Mouse (Mus musculus): ENCODE measurements around the gene Mobp. TPM values are rescaled to one million over a fixed set of nuclear protein-coding genes. Genes with fewer than 3 reads are reported as not detected.
A peak's percentile ranks its signal among the peaks of the same experiment; 100 is the strongest.

Gene Mobp
- polyA plus RNA-seq, 1 experiment from 2014 or later, result 0.82 TPM

- no peak overlapping the region for H3K4me3 ChIP-seq (ENCODE audit: low read depth, low read length)
- WGBS, result 43% methylated on average over 4 of the region's 4 CpGs
- H3K9me3 ChIP-seq (ENCODE audit: control insufficient read depth, low read length), result no peaks in the 10 kb centered on the region
- H3K36me3 ChIP-seq (ENCODE audit: control insufficient read depth, insufficient read depth, low read length), result no peaks in the 10 kb centered on the region
- no peak for DNase-seq (ENCODE audit: low spot score, missing footprints)
- peaks cover 8% of the 10 kb centered on the region; the same call in 1 of the 2 replicates for H3K4me1 ChIP-seq (ENCODE audit: control insufficient read depth, insufficient read depth, low read length)
- peak; percentile 70 for ATAC-seq (ENCODE audit: low FRiP score)
- H3K9ac ChIP-seq (ENCODE audit: low read length), result no peak overlapping the region
- H3K27me3 ChIP-seq (ENCODE audit: control insufficient read depth, insufficient read depth, low read length), result no peaks in the 10 kb centered on the region
- no peak overlapping the region for H3K4me2 ChIP-seq
- H3K27ac ChIP-seq (ENCODE audit: low read depth, low read length), result no peak overlapping the region
Observed at GRCm38 (mm10) chr9:120158047-120158446, 8.5 kb downstream of the Mobp start.

GRCm38 (mm10) chr9:120163862-120164261 lies 14.4 kb downstream of the Mobp start:
- Histone ChIP-seq H3K4me3 (ENCODE audit: low read depth, low read length) (no peak overlapping the region), H3K9ac (ENCODE audit: low read length) (no peak overlapping the region), H3K27ac (ENCODE audit: low read depth, low read length) (no peak overlapping the region), H3K36me3 (ENCODE audit: control insufficient read depth, insufficient read depth, low read length) (no peaks in the 10 kb centered on the region), H3K9me3 (ENCODE audit: control insufficient read depth, low read length) (no peaks in the 10 kb centered on the region), H3K4me2 (no peak overlapping the region), H3K4me1 (ENCODE audit: control insufficient read depth, insufficient read depth, low read length) (no peaks in the 10 kb centered on the region), H3K27me3 (ENCODE audit: control insufficient read depth, insufficient read depth, low read length) (no peaks in the 10 kb centered on the region)
- no peak for ATAC-seq (ENCODE audit: low FRiP score)
- no peak for DNase-seq (ENCODE audit: low spot score, missing footprints)
- 86% methylated on average over 16 of the region's 16 CpGs for WGBS

- Histone ChIP-seq H3K27me3 (ENCODE audit: control insufficient read depth, insufficient read depth, low read length) (no peaks in the 10 kb centered on the region), H3K4me2 (no peak overlapping the region), H3K36me3 (ENCODE audit: control insufficient read depth, insufficient read depth, low read length) (no peaks in the 10 kb centered on the region), H3K4me3 (ENCODE audit: low read depth, low read length) (no peak overlapping the region), H3K9ac (ENCODE audit: low read length) (no peak overlapping the region), H3K9me3 (ENCODE audit: control insufficient read depth, low read length) (no peaks in the 10 kb centered on the region), H3K27ac (ENCODE audit: low read depth, low read length) (no peak overlapping the region), H3K4me1 (ENCODE audit: control insufficient read depth, insufficient read depth, low read length) (no peaks in the 10 kb centered on the region)
- WGBS, result 76% methylated on average over 11 of the region's 11 CpGs
- DNase-seq (ENCODE audit: low spot score, missing footprints), result peak; percentile 14
- ATAC-seq (ENCODE audit: low FRiP score), result no peak
Observed at GRCm38 (mm10) chr9:120167826-120168225, 18.3 kb downstream of the Mobp start.

- DNase-seq (ENCODE audit: low spot score, missing footprints), result peak; percentile 92
- Histone ChIP-seq H3K9me3 (ENCODE audit: control insufficient read depth, low read length) (no peaks in the 10 kb centered on the region), H3K27me3 (ENCODE audit: control insufficient read depth, insufficient read depth, low read length) (no peaks in the 10 kb centered on the region), H3K9ac (ENCODE audit: low read length) (no peak overlapping the region), H3K4me1 (ENCODE audit: control insufficient read depth, insufficient read depth, low read length) (no peaks in the 10 kb centered on the region), H3K27ac (ENCODE audit: low read depth, low read length) (no peak overlapping the region), H3K4me2 (no peak overlapping the region), H3K36me3 (ENCODE audit: control insufficient read depth, insufficient read depth, low read length) (no peaks in the 10 kb centered on the region), H3K4me3 (ENCODE audit: low read depth, low read length) (no peak overlapping the region)
- 45% methylated on average over 5 of the region's 5 CpGs for whole genome bisulfite sequencing
- no peak for ATAC-seq (ENCODE audit: low FRiP score)
Observed at GRCm38 (mm10) chr9:120171295-120171694, 21.8 kb downstream of the Mobp start.

GRCm38 (mm10) chr9:120174436-120175137 lies 25.1 kb downstream of the Mobp start:
- Histone ChIP-seq H3K4me1 (ENCODE audit: control insufficient read depth, insufficient read depth, low read length) (no peaks in the 10 kb centered on the region), H3K9ac (ENCODE audit: low read length) (no peak overlapping the region), H3K27me3 (ENCODE audit: control insufficient read depth, insufficient read depth, low read length) (no peaks in the 10 kb centered on the region), H3K4me3 (ENCODE audit: low read depth, low read length) (no peak overlapping the region), H3K9me3 (ENCODE audit: control insufficient read depth, low read length) (no peaks in the 10 kb centered on the region), H3K4me2 (no peak overlapping the region), H3K27ac (ENCODE audit: low read depth, low read length) (no peak overlapping the region), H3K36me3 (ENCODE audit: control insufficient read depth, insufficient read depth, low read length) (no peaks in the 10 kb centered on the region)
- ATAC-seq (ENCODE audit: low FRiP score) (no peak), DNase-seq (ENCODE audit: low spot score, missing footprints) (peak; percentile 49)
- 80% methylated on average over 18 of the region's 18 CpGs for WGBS

GRCm38 (mm10) chr9:120178813-120179212 lies 29.3 kb downstream of the Mobp start:
- no peak overlapping the region for H3K4me2 ChIP-seq
- 89% methylated on average over 10 of the region's 10 CpGs for WGBS
- ATAC-seq (ENCODE audit: low FRiP score) (no peak), DNase-seq (ENCODE audit: low spot score, missing footprints) (no peak)
- H3K9ac ChIP-seq (ENCODE audit: low read length), result no peak overlapping the region
- no peaks in the 10 kb centered on the region for H3K36me3 ChIP-seq (ENCODE audit: control insufficient read depth, insufficient read depth, low read length)
- no peak overlapping the region for H3K4me3 ChIP-seq (ENCODE audit: low read depth, low read length)
- no peak overlapping the region for H3K27ac ChIP-seq (ENCODE audit: low read depth, low read length)
- H3K4me1 ChIP-seq (ENCODE audit: control insufficient read depth, insufficient read depth, low read length), result no peaks in the 10 kb centered on the region
- no peaks in the 10 kb centered on the region for H3K9me3 ChIP-seq (ENCODE audit: control insufficient read depth, low read length)
- H3K27me3 ChIP-seq (ENCODE audit: control insufficient read depth, insufficient read depth, low read length), result no peaks in the 10 kb centered on the region

GRCm38 (mm10) chr9:120184499-120184898 lies 35.0 kb downstream of the Mobp start:
- no peaks in the 10 kb centered on the region for H3K27me3 ChIP-seq (ENCODE audit: control insufficient read depth, insufficient read depth, low read length)
- no peak overlapping the region for H3K27ac ChIP-seq (ENCODE audit: low read depth, low read length)
- H3K4me1 ChIP-seq (ENCODE audit: control insufficient read depth, insufficient read depth, low read length), result no peaks in the 10 kb centered on the region
- no peak overlapping the region for H3K4me2 ChIP-seq
- no peaks in the 10 kb centered on the region for H3K36me3 ChIP-seq (ENCODE audit: control insufficient read depth, insufficient read depth, low read length)
- no peak overlapping the region for H3K4me3 ChIP-seq (ENCODE audit: low read depth, low read length)
- WGBS, result 45% methylated on average over 13 of the region's 13 CpGs
- DNase-seq (ENCODE audit: low spot score, missing footprints) (no peak), ATAC-seq (ENCODE audit: low FRiP score) (no peak)
- no peak overlapping the region for H3K9ac ChIP-seq (ENCODE audit: low read length)
- no peaks in the 10 kb centered on the region for H3K9me3 ChIP-seq (ENCODE audit: control insufficient read depth, low read length)

GRCm38 (mm10) chr9:120186856-120187255 lies 37.3 kb downstream of the Mobp start:
- Histone ChIP-seq H3K9ac (ENCODE audit: low read length) (no peak overlapping the region), H3K4me1 (ENCODE audit: control insufficient read depth, insufficient read depth, low read length) (no peaks in the 10 kb centered on the region), H3K9me3 (ENCODE audit: control insufficient read depth, low read length) (no peaks in the 10 kb centered on the region), H3K27ac (ENCODE audit: low read depth, low read length) (no peak overlapping the region), H3K4me2 (no peak overlapping the region), H3K4me3 (ENCODE audit: low read depth, low read length) (no peak overlapping the region), H3K27me3 (ENCODE audit: control insufficient read depth, insufficient read depth, low read length) (no peaks in the 10 kb centered on the region), H3K36me3 (ENCODE audit: control insufficient read depth, insufficient read depth, low read length) (no peaks in the 10 kb centered on the region)
- peak; percentile 53 for DNase-seq (ENCODE audit: low spot score, missing footprints)
- no peak for ATAC-seq (ENCODE audit: low FRiP score)
- 79% methylated on average over 5 of the region's 5 CpGs for WGBS

- H3K36me3 ChIP-seq (ENCODE audit: control insufficient read depth, insufficient read depth, low read length), result no peaks in the 10 kb centered on the region
- peak; percentile 54 for ATAC-seq (ENCODE audit: low FRiP score)
- H3K4me1 ChIP-seq (ENCODE audit: control insufficient read depth, insufficient read depth, low read length), result no peaks in the 10 kb centered on the region
- H3K9me3 ChIP-seq (ENCODE audit: control insufficient read depth, low read length), result no peaks in the 10 kb centered on the region
- H3K9ac ChIP-seq (ENCODE audit: low read length), result peak overlapping the region; percentile 51
- peak overlapping the region; percentile 27 for H3K4me3 ChIP-seq (ENCODE audit: low read depth, low read length)
- DNase-seq (ENCODE audit: low spot score, missing footprints), result peak; percentile 87
- H3K4me2 ChIP-seq, result peak overlapping the region; percentile 43
- WGBS, result 46% methylated on average over 13 of the region's 13 CpGs
- no peaks in the 10 kb centered on the region for H3K27me3 ChIP-seq (ENCODE audit: control insufficient read depth, insufficient read depth, low read length)
- H3K27ac ChIP-seq (ENCODE audit: low read depth, low read length), result no peak overlapping the region
Observed at GRCm38 (mm10) chr9:120190891-120191290, 41.4 kb downstream of the Mobp start.
